Mouse (Mus musculus): ENCODE measurements around the gene Abcb1b. TPM values are rescaled to one million over a fixed set of nuclear protein-coding genes. Genes with fewer than 3 reads are reported as not detected.

The Abcb1b gene
- total RNA-seq (2014; rRNA removed) (1.1 and 2.5 TPM in 2 replicates), polyA plus RNA-seq (2012; rRNA removed) (0.23 and 2.6 TPM in 2 replicates)

DNA sequence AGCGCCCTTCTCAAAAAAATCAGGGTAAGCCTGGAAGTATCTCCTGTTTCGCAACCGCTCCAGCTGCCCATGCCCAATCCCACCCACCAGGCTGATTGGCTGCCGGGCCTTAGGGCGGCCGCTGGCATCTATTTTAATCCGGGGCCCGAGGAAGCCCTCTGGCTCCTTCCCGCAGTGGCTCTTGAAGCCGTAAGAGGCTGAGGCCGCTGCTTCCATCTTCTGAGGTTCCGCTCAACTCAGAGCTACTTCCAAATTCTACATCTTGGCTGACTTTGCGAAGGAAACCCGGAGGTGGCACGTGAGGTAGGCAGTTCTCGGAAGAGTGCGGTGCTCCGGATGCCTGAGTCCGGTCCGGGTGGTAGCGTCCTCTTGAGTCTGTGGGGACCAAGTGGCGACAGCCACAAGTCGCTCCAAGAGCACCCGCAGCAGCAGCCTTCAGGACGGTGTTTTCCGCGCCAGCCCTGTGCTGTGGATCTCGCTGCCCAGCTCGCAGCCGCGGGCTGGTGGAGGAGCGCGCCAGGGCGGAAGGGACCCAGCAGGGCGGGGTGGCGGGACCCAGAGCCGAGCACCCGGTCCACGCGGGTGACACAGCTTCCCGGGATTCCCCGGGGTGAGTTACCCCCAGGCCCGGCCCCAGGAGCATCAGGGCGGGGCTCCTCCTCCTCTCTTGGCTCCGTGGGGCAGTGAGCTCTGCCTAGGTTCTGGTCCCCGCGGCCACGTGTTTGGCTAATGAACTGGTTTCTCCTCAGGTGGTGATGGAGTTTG lies at the start of gene Abcb1b:
Abcb1b (plus strand) TSS at position 161 of the 765 bp plus-strand sequence.
- no peaks in the 10 kb centered on the region for H3K79me2 ChIP-seq (ENCODE audit: control insufficient read depth, insufficient read depth, low read length)
- peak within 1 kb of the TSS; percentile 9; the same call in 1 of the 2 replicates for H3K9ac ChIP-seq (ENCODE audit: low read depth, low read length)
- H3K27me3 ChIP-seq (ENCODE audit: control insufficient read depth, insufficient read depth, low read length), result no peaks in the 10 kb centered on the region
- H3K36me3 ChIP-seq (ENCODE audit: control insufficient read depth, insufficient read depth, low read length), result no peaks in the 10 kb centered on the region
- 0 out of 2 replicates have a peak, but pooled peaks have one; percentile 15 for TF ChIP-seq POLR2A (IDR thresholded peaks at IDR 0.05; ENCODE audit: extremely low read depth, insufficient read depth, low read length)
- TF ChIP-seq CTCF (IDR thresholded peaks at IDR 0.05; ENCODE audit: low read depth, low read length), result no peak
- no peaks in the 10 kb centered on the region for H3K4me1 ChIP-seq (ENCODE audit: control insufficient read depth, insufficient read depth, low read length)
- WGBS, result 1% methylated on average over 48 of the region's 48 CpGs
- no peak within 1 kb of the TSS for H3K27ac ChIP-seq (replicated peaks; ENCODE audit: insufficient read depth, low read depth, low read length)
- peak; percentile 49 for DNase-seq (ENCODE audit: extremely low read depth, low read depth, low spot score)
- peak within 1 kb of the TSS; percentile 62 for H3K4me3 ChIP-seq (ENCODE audit: insufficient read depth, low read depth, low read length)

DNA sequence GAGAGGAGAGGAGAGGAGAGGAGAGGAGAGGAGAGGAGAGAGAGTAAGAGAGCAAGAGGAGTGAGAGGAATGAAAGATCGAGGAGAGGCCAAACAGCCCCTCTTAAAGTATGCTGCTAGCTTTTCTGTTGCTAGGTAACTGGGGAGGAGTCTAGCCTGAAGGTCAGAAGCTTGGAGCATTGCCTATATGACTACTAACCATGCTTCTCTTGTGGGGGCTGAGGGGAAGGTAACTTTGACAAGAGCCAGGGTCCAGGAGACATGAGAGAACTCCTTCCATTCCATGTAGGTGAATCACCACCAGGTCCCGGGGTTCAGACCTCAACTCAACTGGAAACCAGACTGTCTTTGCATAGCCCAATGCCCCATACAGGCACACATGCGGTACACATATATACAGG lies 25.1 kb upstream of the Abcb1b start:
- H3K79me2 ChIP-seq (ENCODE audit: control insufficient read depth, insufficient read depth, low read length), result no peaks in the 10 kb centered on the region
- no peaks in the 10 kb centered on the region for H3K27me3 ChIP-seq (ENCODE audit: control insufficient read depth, insufficient read depth, low read length)
- no peak overlapping the region for H3K4me3 ChIP-seq (ENCODE audit: insufficient read depth, low read depth, low read length)
- H3K9ac ChIP-seq (ENCODE audit: low read depth, low read length), result no peak overlapping the region
- H3K4me1 ChIP-seq (ENCODE audit: control insufficient read depth, insufficient read depth, low read length), result no peaks in the 10 kb centered on the region
- no peak for TF ChIP-seq POLR2A (IDR thresholded peaks at IDR 0.05; ENCODE audit: extremely low read depth, insufficient read depth, low read length)
- no peak for TF ChIP-seq CTCF (IDR thresholded peaks at IDR 0.05; ENCODE audit: low read depth, low read length)
- no peak for DNase-seq (ENCODE audit: extremely low read depth, low read depth, low spot score)
- H3K27ac ChIP-seq (replicated peaks; ENCODE audit: insufficient read depth, low read depth, low read length), result no peak overlapping the region
- no peaks in the 10 kb centered on the region for H3K36me3 ChIP-seq (ENCODE audit: control insufficient read depth, insufficient read depth, low read length)
- 63% methylated on average over 3 of the region's 3 CpGs for WGBS

DNA sequence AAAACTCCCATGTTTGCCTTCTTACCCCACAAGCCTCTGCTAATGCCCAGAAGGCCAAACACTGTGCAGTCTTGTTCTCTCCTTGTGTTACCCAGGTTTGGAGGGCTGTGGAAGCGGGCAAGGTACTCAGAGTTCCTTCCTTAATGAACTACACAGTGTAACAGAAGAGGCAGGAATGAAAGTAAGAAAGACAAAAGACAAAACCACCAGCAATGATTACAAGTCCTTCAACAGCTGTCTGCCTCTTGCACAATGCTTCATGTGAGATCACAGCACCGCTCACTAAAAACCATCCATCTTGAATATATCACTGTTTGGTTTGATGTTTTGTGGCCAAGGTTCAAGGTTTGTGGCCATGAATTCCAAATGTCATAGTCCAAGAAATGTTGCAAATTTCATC lies 19.6 kb upstream of the Abcb1b start:
- H3K79me2 ChIP-seq (ENCODE audit: control insufficient read depth, insufficient read depth, low read length), result no peaks in the 10 kb centered on the region
- no peak overlapping the region for H3K27ac ChIP-seq (replicated peaks; ENCODE audit: insufficient read depth, low read depth, low read length)
- no peak overlapping the region for H3K9ac ChIP-seq (ENCODE audit: low read depth, low read length)
- H3K36me3 ChIP-seq (ENCODE audit: control insufficient read depth, insufficient read depth, low read length), result no peaks in the 10 kb centered on the region
- no peak for TF ChIP-seq CTCF (IDR thresholded peaks at IDR 0.05; ENCODE audit: low read depth, low read length)
- no peak for TF ChIP-seq POLR2A (IDR thresholded peaks at IDR 0.05; ENCODE audit: extremely low read depth, insufficient read depth, low read length)
- peak; percentile 4 for DNase-seq (ENCODE audit: extremely low read depth, low read depth, low spot score)
- WGBS, result 68% methylated on average over 2 of the region's 2 CpGs
- H3K4me3 ChIP-seq (ENCODE audit: insufficient read depth, low read depth, low read length), result no peak overlapping the region
- no peaks in the 10 kb centered on the region for H3K27me3 ChIP-seq (ENCODE audit: control insufficient read depth, insufficient read depth, low read length)
- H3K4me1 ChIP-seq (ENCODE audit: control insufficient read depth, insufficient read depth, low read length), result no peaks in the 10 kb centered on the region

DNA sequence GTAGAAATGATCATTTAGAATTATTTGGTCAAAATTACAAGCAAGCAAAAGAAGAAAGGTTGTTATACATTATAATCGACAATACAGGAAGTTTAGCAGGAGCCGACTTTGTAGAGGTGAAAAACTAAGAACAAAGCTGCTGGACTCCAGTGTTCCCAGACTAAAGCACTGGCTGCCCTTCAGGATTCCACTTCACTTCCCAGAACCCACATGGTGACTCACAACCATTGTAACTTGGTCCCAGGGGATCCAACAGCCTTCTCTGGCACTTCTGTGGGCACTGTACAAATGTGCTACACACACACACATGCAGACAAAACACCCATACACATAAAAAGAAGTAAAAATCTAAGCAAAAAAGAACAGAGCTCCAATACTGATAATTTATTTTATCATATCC lies 19.2 kb upstream of the Abcb1b start:
- Histone ChIP-seq H3K4me1 (ENCODE audit: control insufficient read depth, insufficient read depth, low read length) (no peaks in the 10 kb centered on the region), H3K27me3 (ENCODE audit: control insufficient read depth, insufficient read depth, low read length) (no peaks in the 10 kb centered on the region), H3K4me3 (ENCODE audit: insufficient read depth, low read depth, low read length) (no peak overlapping the region), H3K9ac (ENCODE audit: low read depth, low read length) (no peak overlapping the region), H3K36me3 (ENCODE audit: control insufficient read depth, insufficient read depth, low read length) (no peaks in the 10 kb centered on the region), H3K27ac (replicated peaks; ENCODE audit: insufficient read depth, low read depth, low read length) (no peak overlapping the region), H3K79me2 (ENCODE audit: control insufficient read depth, insufficient read depth, low read length) (no peaks in the 10 kb centered on the region)
- 82% methylated on average over 2 of the region's 2 CpGs for WGBS
- no peak for DNase-seq (ENCODE audit: extremely low read depth, low read depth, low spot score)
- TF ChIP-seq POLR2A (IDR thresholded peaks at IDR 0.05; ENCODE audit: extremely low read depth, insufficient read depth, low read length) (no peak), CTCF (IDR thresholded peaks at IDR 0.05; ENCODE audit: low read depth, low read length) (no peak)

DNA sequence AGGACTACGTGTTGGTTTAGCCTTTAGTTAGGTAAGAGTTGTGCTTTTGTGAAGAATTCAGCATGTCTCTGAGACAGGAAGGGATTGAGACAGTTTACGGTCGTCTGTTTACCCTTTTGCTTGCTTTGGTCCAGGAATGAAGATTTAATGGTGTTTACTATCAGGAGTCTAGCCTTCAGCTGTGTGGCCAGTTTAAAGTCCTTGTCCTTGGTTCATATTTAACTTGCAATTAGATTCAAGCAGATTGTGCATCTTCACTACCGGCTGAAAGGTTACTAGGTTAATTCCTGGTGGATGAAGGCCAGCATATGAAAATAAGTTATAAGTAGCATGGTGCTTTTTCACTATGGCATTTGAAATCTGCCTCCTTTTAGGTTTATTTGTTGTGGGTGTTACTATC lies 5.7 kb upstream of the Abcb1b start:
- TF ChIP-seq CTCF (IDR thresholded peaks at IDR 0.05; ENCODE audit: low read depth, low read length) (no peak), POLR2A (IDR thresholded peaks at IDR 0.05; ENCODE audit: extremely low read depth, insufficient read depth, low read length) (no peak)
- Histone ChIP-seq H3K79me2 (ENCODE audit: control insufficient read depth, insufficient read depth, low read length) (no peaks in the 10 kb centered on the region), H3K27me3 (ENCODE audit: control insufficient read depth, insufficient read depth, low read length) (no peaks in the 10 kb centered on the region), H3K4me1 (ENCODE audit: control insufficient read depth, insufficient read depth, low read length) (peaks cover 7% of the 10 kb centered on the region; the same call in 1 of the 2 replicates), H3K27ac (replicated peaks; ENCODE audit: insufficient read depth, low read depth, low read length) (no peak overlapping the region), H3K36me3 (ENCODE audit: control insufficient read depth, insufficient read depth, low read length) (no peaks in the 10 kb centered on the region), H3K4me3 (ENCODE audit: insufficient read depth, low read depth, low read length) (no peak overlapping the region), H3K9ac (ENCODE audit: low read depth, low read length) (no peak overlapping the region)
- DNase-seq (ENCODE audit: extremely low read depth, low read depth, low spot score), result no peak
- 27% methylated on average over 4 of the region's 4 CpGs for WGBS

DNA sequence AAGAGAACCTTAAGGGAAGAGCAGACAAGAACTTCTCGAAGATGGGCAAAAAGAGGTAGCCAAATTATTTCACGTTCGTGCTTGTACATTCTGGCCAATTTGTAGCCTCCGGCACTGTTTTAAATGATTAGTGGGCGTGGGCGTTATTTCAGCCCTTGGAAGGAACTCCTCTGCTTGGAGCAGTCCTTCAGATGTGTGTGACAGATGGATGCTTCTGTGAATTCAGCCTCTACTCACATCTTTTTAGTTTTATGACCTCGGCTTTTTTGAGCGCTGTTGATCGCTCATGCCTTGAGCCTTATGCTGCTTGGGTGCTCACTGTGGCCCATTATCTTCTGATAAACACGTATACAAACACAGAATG lies 787 bp downstream of the Abcb1b start:
- DNase-seq (ENCODE audit: extremely low read depth, low read depth, low spot score), result no peak
- Histone ChIP-seq H3K36me3 (ENCODE audit: control insufficient read depth, insufficient read depth, low read length) (no peaks in the 10 kb centered on the region), H3K9ac (ENCODE audit: low read depth, low read length) (no peak overlapping the region), H3K4me3 (ENCODE audit: insufficient read depth, low read depth, low read length) (peak overlapping the region; percentile 62; the same call in 1 of the 2 replicates), H3K4me1 (ENCODE audit: control insufficient read depth, insufficient read depth, low read length) (no peaks in the 10 kb centered on the region), H3K79me2 (ENCODE audit: control insufficient read depth, insufficient read depth, low read length) (no peaks in the 10 kb centered on the region), H3K27ac (replicated peaks; ENCODE audit: insufficient read depth, low read depth, low read length) (no peak overlapping the region), H3K27me3 (ENCODE audit: control insufficient read depth, insufficient read depth, low read length) (no peaks in the 10 kb centered on the region)
- WGBS, result 44% methylated on average over 10 of the region's 10 CpGs
- TF ChIP-seq CTCF (IDR thresholded peaks at IDR 0.05; ENCODE audit: low read depth, low read length) (no peak), POLR2A (IDR thresholded peaks at IDR 0.05; ENCODE audit: extremely low read depth, insufficient read depth, low read length) (no peak)
